Mouse (Mus musculus): ENCODE measurements around the gene Gm3264. TPM values are rescaled to one million over a fixed set of nuclear protein-coding genes. Genes with fewer than 3 reads are reported as not detected.
"Not testable (repeated sequence)": the region's sequence is repeated elsewhere in the genome, so short reads cannot be mapped to it uniquely, and the experiment has no call there.

The Gm3264 gene
- not detected in 2 replicates for polyA plus RNA-seq (2012; ENCODE audit: insufficient read depth, insufficient read length, missing spikeins)

DNA sequence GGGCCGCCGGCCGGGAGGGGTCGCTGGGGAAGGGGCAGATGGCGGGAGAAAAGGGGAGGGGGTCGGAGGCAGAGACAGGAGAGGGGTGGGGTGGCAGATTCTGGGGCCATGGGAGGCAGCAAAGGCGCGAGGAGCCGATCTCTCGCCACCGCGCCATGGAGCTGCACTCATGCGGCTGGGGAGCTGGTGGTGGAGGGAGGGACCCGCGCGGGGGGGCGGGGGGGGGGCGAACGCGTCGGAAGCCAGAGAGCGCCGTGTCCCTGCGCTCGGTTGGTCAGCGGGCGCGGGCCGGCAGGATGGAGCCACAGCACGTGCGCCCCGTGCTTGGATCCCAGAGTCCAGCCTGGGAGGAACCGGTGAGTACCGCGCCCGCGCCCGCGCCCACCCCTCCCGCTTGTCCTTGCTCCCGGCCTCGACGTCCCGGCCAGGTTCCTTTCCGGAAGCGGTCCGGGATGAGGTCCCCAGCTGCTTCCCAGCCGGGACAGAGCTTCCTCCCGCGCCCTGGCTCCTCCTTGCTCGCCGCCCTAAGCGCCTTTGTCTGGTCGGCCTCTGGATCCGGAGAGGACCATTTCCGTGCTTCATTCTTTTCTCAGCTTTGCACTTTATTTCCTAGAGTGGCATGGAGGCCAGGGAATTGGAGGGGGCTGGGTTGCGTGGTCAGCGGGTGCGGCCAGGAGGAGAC, at the start of gene Gm3264:
Gene Gm3264, plus strand, starts transcription at position 278 of the 682 bp plus-strand sequence.
- not testable (repeated sequence) for H3K4me1 ChIP-seq (ENCODE audit: control insufficient read depth, insufficient read depth, insufficient read length, low read length)
- peak within 1 kb of the TSS; percentile 22; the same call in 1 of the 2 replicates for H3K4me3 ChIP-seq (ENCODE audit: insufficient read depth, low read depth, low read length)
- H3K27ac ChIP-seq (replicated peaks; ENCODE audit: low read depth, low read length): peak within 1 kb of the TSS; percentile 93

GRCm38 (mm10) chr14:4806421-4806820, 49.0 kb upstream of the Gm3264 start:
- not testable (repeated sequence) for H3K4me3 ChIP-seq (ENCODE audit: insufficient read depth, low read depth, low read length); H3K4me1 ChIP-seq (ENCODE audit: control insufficient read depth, insufficient read depth, insufficient read length, low read length)

DNA sequence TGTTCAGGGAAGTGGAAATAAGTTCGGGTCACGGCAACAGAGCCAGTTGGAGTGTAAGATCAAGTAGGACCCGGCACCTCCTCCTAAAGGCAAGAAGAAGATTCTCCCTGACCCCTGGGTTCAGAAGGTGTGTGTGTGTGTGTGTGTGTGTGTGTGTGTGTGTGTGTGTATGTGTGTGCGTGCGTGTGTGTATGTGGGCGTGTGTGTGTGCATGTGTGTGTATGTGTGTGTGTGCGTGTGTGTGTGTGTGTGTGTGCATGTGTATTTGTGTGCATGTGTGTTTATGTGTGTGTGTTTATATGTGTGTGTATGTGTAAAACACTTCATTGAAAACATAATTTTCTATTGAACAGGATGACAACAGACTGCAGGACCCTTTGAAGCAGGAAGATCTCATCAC, 33.4 kb upstream of the Gm3264 start:
- H3K4me1 ChIP-seq (ENCODE audit: control insufficient read depth, insufficient read depth, insufficient read length, low read length); H3K4me3 ChIP-seq (ENCODE audit: insufficient read depth, low read depth, low read length); H3K27ac ChIP-seq (replicated peaks; ENCODE audit: low read depth, low read length): not testable (repeated sequence)

More at GRCm38 (mm10) chr14:4806421-4806820, 49.0 kb upstream of the Gm3264 start:
- not testable (repeated sequence) for H3K27ac ChIP-seq (replicated peaks; ENCODE audit: low read depth, low read length)

DNA sequence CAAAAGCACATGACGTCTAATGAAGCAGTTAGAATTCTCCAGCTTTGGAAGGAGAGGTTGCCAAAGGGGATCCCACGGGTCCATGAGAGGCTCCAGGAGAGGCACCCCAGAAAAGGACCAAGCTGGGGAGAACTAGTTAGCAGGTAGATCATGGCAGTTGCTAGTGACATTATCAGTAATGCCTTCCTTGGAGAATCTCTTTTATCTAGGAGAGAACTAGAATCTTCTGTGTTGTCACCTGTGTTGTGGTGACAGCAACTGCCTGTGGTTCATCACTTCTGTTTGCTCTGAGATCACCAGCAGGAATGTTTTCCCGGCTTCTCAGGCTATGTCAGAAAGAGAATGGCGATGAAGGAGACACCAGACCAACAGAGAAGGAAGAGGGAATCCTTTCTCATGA, 17.6 kb upstream of the Gm3264 start, which contains the start of gene Gm3269:
Gene Gm3269, plus strand, starts transcription at position 301 of the 400 bp plus-strand sequence.
- not testable (repeated sequence) for H3K4me3 ChIP-seq (ENCODE audit: insufficient read depth, low read depth, low read length); H3K27ac ChIP-seq (replicated peaks; ENCODE audit: low read depth, low read length); H3K4me1 ChIP-seq (ENCODE audit: control insufficient read depth, insufficient read depth, insufficient read length, low read length)

GRCm38 (mm10) chr14:4892116-4892515, 36.7 kb downstream of the Gm3264 start, which contains the start of gene Gm3278:
Gene Gm3278, plus strand, starts transcription at chr14:4892416.
- H3K4me3 ChIP-seq (ENCODE audit: insufficient read depth, low read depth, low read length); H3K4me1 ChIP-seq (ENCODE audit: control insufficient read depth, insufficient read depth, insufficient read length, low read length): not testable (repeated sequence)

More at GRCm38 (mm10) chr14:4892116-4892515, 36.7 kb downstream of the Gm3264 start, which contains the start of gene Gm3278:
- H3K27ac ChIP-seq (replicated peaks; ENCODE audit: low read depth, low read length): not testable (repeated sequence)

Other genes starting within 250 kb of the Gm3264 start
- gene Gm8159, start 223.2 kb upstream of the Gm3264 start, polyA plus RNA-seq (2012; ENCODE audit: insufficient read depth, insufficient read length, missing spikeins): not detected in 2 replicates
- not detected in 2 replicates for gene Gm3239, start 191.4 kb upstream of the Gm3264 start, polyA plus RNA-seq (2012; ENCODE audit: insufficient read depth, insufficient read length, missing spikeins)
- gene Gm7876, start 146.3 kb upstream of the Gm3264 start, polyA plus RNA-seq (2012; ENCODE audit: insufficient read depth, insufficient read length, missing spikeins): not detected in 2 replicates
- gene Gm3252, start 128.8 kb upstream of the Gm3264 start, polyA plus RNA-seq (2012; ENCODE audit: insufficient read depth, insufficient read length, missing spikeins): not detected in 2 replicates
- gene Gm9602, start 79.2 kb upstream of the Gm3264 start, polyA plus RNA-seq (2012; ENCODE audit: insufficient read depth, insufficient read length, missing spikeins): not detected in 2 replicates
- not detected in 2 replicates for gene Gm3269, start 17.5 kb upstream of the Gm3264 start, polyA plus RNA-seq (2012; ENCODE audit: insufficient read depth, insufficient read length, missing spikeins)
- not detected in 2 replicates for gene Gm3278, start 36.8 kb downstream of the Gm3264 start, polyA plus RNA-seq (2012; ENCODE audit: insufficient read depth, insufficient read length, missing spikeins)
- gene Gm8297, start 128.4 kb downstream of the Gm3264 start, polyA plus RNA-seq (2012; ENCODE audit: insufficient read depth, insufficient read length, missing spikeins): not detected in 2 replicates
- not detected in 2 replicates for gene Gm3298, start 160.3 kb downstream of the Gm3264 start, polyA plus RNA-seq (2012; ENCODE audit: insufficient read depth, insufficient read length, missing spikeins)
- not detected in 2 replicates for gene 4930555G01Rik, start 195.1 kb downstream of the Gm3264 start, polyA plus RNA-seq (2012; ENCODE audit: insufficient read depth, insufficient read length, missing spikeins)
- gene Gm8281, start 215.5 kb downstream of the Gm3264 start, polyA plus RNA-seq (2012; ENCODE audit: insufficient read depth, insufficient read length, missing spikeins): not detected in 2 replicates